Mouse (Mus musculus) heart, adult 18-20 months (tissue): Measurements from ENCODE around the gene Tank. TPM values are rescaled to one million over a fixed set of nuclear protein-coding genes. Genes with fewer than 3 reads are reported as not detected.

Experiments used
- DNase-seq, 2 experiments: peaks; one replicate each; pipeline ENCODE4 v3.0.0; 2021 to 2022; ENCODE audit warnings: mixed read lengths in 1 of 2
- long read RNA-seq, 2 experiments: library from polyadenylated mRNA; stranded (forward); transcript quantifications; one replicate each; pipeline ENCODE4 v2.0.0; 2021
- total RNA-seq, 2 experiments: library from RNA; stranded (reverse); gene quantifications; 2 replicates each; pipeline ENCODE4 v1.2.3; 2021

Gene Tank
- 10 to 100 TPM; 18.6 to 19.4 TPM for total RNA-seq
- long read RNA-seq, experiment 1, transcript Tank-203 (8 exons, 2,039 nt) = major isoform, 6 of 9 reads
- long read RNA-seq, experiment 1, partial matches to known transcripts = 0 of 9 reads
- long read RNA-seq, experiment 1, other reads (novel, unspliced or antisense) = 3 of 9 reads
- long read RNA-seq, experiment 2, transcript Tank-203 (8 exons, 2,039 nt) = major isoform, 5 of 8 reads
- long read RNA-seq, experiment 2, partial matches to known transcripts = 0 of 8 reads
- long read RNA-seq, experiment 2, other reads (novel, unspliced or antisense) = 3 of 8 reads

- DNase-seq = peak; percentile 23 to 41
These were observed at the start of gene Tank for GRCm38 (mm10) chr2:61578433-61578832. Gene Tank, plus strand, starts transcription at chr2:61578585.

GRCm38 (mm10) chr2:61532326-61532725 is 46.1 kb upstream of the Tank start:
- DNase-seq = peak in 1 of 2 experiments; percentile 4

- peak; percentile 79 to 85 for DNase-seq
These were observed 45.3 kb upstream of the Tank start for GRCm38 (mm10) chr2:61533131-61533530.

- no peak for DNase-seq
These were observed 41.5 kb upstream of the Tank start for GRCm38 (mm10) chr2:61536901-61537300.

GRCm38 (mm10) chr2:61539378-61539777 is 39.0 kb upstream of the Tank start:
- no peak for DNase-seq

- no peak for DNase-seq
These were observed 36.0 kb upstream of the Tank start for GRCm38 (mm10) chr2:61542426-61542825.

- DNase-seq = no peak
These were observed 32.7 kb upstream of the Tank start for GRCm38 (mm10) chr2:61545666-61546065.

- no peak for DNase-seq
These were observed 30.4 kb upstream of the Tank start for GRCm38 (mm10) chr2:61548021-61548420.

GRCm38 (mm10) chr2:61551680-61552079 is 26.7 kb upstream of the Tank start:
- DNase-seq = no peak

- no peak for DNase-seq
These were observed 23.0 kb upstream of the Tank start for GRCm38 (mm10) chr2:61555367-61555766.

GRCm38 (mm10) chr2:61555825-61556224 is 22.6 kb upstream of the Tank start:
- DNase-seq = no peak

- peak; percentile 5 to 20 for DNase-seq
These were observed 21.7 kb upstream of the Tank start for GRCm38 (mm10) chr2:61556639-61557038.

- DNase-seq = no peak
These were observed 20.4 kb upstream of the Tank start for GRCm38 (mm10) chr2:61557848-61558471.

- no peak for DNase-seq
These were observed 17.3 kb upstream of the Tank start for GRCm38 (mm10) chr2:61561058-61561457.

- no peak for DNase-seq
These were observed 15.2 kb upstream of the Tank start for GRCm38 (mm10) chr2:61563202-61563601.

GRCm38 (mm10) chr2:61567045-61567783 is 11.2 kb upstream of the Tank start:
- DNase-seq = no peak

- DNase-seq = no peak
These were observed 9.2 kb upstream of the Tank start for GRCm38 (mm10) chr2:61569181-61569580.

- DNase-seq = no peak
These were observed 6.9 kb upstream of the Tank start for GRCm38 (mm10) chr2:61571343-61571955.

GRCm38 (mm10) chr2:61576497-61576896 is 1.9 kb upstream of the Tank start:
- DNase-seq = no peak

GRCm38 (mm10) chr2:61576928-61577695 is 1.3 kb upstream of the Tank start:
- DNase-seq = peak; percentile 17 to 25

- DNase-seq = peak; percentile 27 to 28
These were observed 706 bp upstream of the Tank start for GRCm38 (mm10) chr2:61577696-61578062.

- no peak for DNase-seq
These were observed 1.2 kb downstream of the Tank start for GRCm38 (mm10) chr2:61579501-61579990.
